Mouse (Mus musculus): ENCODE data around the gene Cdk11b.

DNA sequence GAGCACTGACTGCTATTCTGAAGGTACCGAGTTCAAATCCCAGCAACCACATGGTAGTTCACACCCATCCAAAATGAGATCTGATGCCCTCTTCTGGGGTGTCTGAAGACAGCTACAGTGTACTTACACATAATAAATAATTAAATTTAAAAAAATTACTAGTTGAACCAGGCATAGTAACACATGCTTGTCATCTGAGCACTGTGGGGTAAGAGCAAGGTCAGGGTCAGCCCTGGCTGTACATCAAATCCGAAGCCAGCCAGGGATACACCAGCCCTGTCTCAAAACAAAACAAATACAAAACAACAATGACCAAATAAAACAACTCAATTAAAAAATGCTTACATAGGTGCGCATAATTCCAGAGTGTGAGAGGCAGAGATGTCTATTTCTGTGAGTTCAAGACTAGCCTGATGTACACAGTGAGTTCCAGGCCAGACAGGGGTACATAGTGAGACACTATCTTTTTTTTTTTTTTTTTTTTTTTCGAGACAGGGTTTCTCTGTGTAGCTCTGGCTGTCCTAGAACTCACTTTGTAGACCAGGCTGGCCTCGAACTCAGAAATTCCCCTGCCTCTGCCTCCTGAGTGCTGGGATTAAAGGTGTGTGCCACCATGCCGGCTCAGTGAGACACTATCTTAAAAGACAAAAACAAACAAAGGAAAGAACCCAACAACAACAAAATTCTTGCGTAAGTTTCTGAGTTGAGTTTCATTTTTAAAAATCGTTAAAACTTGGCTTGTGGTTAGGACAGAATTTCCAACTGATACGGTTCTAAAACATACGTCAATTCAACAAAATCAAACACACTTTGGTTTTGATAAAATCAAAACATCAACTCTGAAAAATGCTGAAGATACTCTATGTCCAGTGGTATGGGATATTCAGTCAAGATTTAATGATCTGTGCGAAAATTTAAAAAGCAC lies 24.5 kb upstream of the Cdk11b start:
- no peak for TF ChIP-seq POLR2AphosphoS5 (IDR thresholded peaks at IDR 0.05; ENCODE audit: insufficient replicate concordance, low read depth, low read length)
- no peak for TF ChIP-seq CTCF (IDR thresholded peaks at IDR 0.05; ENCODE audit: low read depth, low read length)
- no peak for TF ChIP-seq TAL1 (conservative IDR thresholded peaks at IDR 0.05; ENCODE audit: low read depth, low read length)

Data from G1E (cell line).